Mouse (Mus musculus): ENCODE results near the gene Mmp14. TPM values are rescaled to one million over a fixed set of nuclear protein-coding genes. Genes with fewer than 3 reads are reported as not detected.

Mmp14 gene
- polyA plus RNA-seq, 1 experiment = not detected

DNA sequence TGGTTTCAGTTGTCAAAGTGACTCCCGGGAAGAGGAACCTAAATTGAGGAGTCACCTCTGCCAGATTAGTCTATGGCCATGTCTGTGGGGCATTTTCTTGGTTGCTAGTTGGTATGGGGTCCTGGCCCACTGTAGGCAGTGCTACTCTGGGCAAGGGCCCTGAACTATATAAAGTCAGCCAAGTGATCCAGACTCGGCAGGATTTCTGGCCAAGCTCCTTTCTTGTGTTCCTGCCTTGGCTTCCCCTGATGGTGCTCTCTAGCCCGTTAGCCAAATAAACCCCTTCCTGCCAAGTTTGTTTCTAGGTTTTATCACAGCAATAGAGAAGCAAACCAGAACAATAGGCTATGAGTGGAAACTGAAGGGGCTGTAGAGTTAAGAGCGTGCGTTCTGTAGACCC is 43.3 kb downstream of the Mmp14 start:
- TF ChIP-seq CTCF (IDR thresholded peaks at IDR 0.05; ENCODE audit: insufficient read depth, low read depth, low read length) (no peak), POLR2A (IDR thresholded peaks at IDR 0.05; ENCODE audit: insufficient read depth, low read depth, low read length) (no peak)
- peaks cover 20% of the 10 kb centered on the region for H3K4me1 ChIP-seq (ENCODE audit: control insufficient read depth, insufficient read depth, low read length)
- no peak overlapping the region for H3K27ac ChIP-seq (ENCODE audit: insufficient read depth, low read depth, low read length)
- H3K4me3 ChIP-seq (ENCODE audit: insufficient read depth, low read depth, low read length) = no peak overlapping the region
- 63% methylated on average over 5 of the region's 5 CpGs for WGBS

DNA sequence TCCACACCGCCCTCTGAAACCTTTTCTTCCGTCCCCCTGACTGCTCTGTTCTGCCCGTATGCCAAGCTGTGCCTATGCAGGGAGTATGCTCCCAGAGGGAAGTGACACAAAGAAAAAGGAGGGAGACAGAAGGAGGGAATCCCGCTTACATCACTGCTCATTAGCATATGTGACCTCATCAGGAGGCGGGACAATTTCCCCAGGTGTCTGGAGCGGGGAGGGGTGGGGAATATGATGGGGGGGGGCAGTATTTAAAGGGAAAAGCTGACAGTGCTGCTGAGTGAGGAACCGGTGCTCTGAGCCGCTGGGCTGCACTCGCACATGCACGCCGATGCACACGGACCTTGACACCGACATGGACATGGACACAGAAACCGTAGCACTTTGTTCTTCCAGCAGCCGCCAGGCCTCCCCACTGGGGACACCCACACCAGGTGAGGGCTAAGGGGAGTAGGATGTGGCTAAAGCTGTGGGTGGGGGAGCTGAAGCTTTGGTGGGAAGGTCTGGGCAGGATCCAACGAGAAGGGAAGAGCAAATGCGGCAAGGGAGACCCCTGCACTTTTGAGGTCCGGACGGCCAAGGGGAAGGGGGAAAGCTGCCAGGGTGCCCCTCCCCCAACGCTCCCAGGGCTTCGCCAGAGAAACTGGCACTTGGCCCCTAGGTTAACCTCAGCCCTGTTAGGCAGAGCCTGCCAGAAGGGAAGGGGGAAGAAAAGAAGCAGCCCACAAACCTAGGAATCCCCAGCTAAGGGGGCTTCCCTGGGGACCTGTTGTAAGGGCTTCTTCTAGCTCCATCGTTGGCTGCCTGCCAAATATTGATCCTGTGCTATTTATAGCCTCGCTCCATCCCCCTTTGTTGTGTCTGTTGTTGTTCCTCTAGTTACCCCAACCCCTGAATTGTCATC is 44.8 kb downstream of the Mmp14 start, which contains the start of gene Rem2:
Gene Rem2, plus strand, starts transcription at position 160 of the 904 bp plus-strand sequence.
- under 1% methylated on average over 23 of the region's 23 CpGs for WGBS
- Histone ChIP-seq H3K4me1 (ENCODE audit: control insufficient read depth, insufficient read depth, low read length) (peaks cover 24% of the 10 kb centered on the region), H3K4me3 (ENCODE audit: insufficient read depth, low read depth, low read length) (peak within 1 kb of the TSS; percentile 82), H3K27ac (ENCODE audit: insufficient read depth, low read depth, low read length) (peak within 1 kb of the TSS; percentile 62)
- TF ChIP-seq POLR2A (IDR thresholded peaks at IDR 0.05; ENCODE audit: insufficient read depth, low read depth, low read length) (peak; percentile 14), CTCF (IDR thresholded peaks at IDR 0.05; ENCODE audit: insufficient read depth, low read depth, low read length) (no peak)

DNA sequence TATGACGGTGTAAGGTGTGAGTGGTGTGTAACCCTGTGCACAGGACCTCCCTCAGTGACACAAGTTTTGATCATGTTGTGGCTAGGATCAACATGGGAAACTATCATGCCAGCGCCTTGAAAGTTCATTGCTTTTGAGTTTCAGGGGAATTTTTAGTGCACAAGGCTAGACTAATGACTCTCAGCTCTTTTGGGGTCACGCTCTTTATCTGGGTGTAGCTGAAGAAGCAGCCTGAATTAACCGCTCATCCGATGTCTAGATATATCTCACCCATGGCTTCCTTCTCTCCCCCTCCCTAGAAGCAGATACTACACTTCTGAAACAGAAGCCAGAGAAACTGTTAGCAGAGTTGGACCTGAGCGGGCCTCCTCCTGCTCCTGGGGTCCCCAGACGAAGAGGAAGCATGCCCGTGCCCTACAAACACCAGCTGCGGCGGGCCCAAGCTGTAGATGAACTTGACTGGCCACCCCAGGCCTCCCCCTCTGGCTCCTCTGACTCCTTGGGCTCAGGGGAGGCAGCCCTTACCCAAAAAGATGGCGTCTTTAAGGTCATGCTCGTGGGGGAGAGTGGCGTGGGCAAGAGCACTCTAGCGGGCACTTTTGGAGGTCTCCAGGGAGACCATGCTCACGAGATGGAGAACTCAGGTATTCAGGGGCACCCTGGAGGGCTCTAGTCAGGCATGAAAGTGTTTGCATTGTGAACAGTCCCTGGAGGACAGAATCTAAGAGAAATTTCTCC is 45.9 kb downstream of the Mmp14 start:
- 86% methylated on average over 15 of the region's 15 CpGs for WGBS

DNA sequence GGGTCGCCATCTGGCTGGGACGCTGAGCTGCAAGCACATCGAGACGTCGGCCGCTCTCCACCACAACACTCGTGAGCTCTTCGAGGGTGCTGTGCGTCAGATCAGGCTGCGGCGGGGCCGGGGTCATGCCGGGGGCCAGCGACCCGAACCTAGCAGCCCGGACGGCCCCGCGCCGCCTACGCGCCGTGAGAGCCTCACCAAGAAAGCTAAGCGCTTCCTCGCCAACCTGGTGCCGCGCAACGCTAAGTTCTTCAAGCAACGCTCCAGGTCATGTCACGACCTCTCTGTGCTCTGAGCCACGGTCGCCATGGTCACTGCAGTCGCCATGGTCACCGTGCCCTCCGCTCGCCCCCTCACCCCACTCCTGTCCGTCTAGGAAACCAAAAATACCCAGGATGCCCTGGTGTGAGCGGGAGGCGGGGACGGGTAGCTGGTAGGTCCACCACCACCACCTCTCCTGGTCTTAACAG is 48.1 kb downstream of the Mmp14 start:
- TF ChIP-seq POLR2A (IDR thresholded peaks at IDR 0.05; ENCODE audit: insufficient read depth, low read depth, low read length) (no peak), CTCF (IDR thresholded peaks at IDR 0.05; ENCODE audit: insufficient read depth, low read depth, low read length) (no peak)
- Histone ChIP-seq H3K4me3 (ENCODE audit: insufficient read depth, low read depth, low read length) (peak overlapping the region; percentile 25), H3K4me1 (ENCODE audit: control insufficient read depth, insufficient read depth, low read length) (peaks cover 29% of the 10 kb centered on the region), H3K27ac (ENCODE audit: insufficient read depth, low read depth, low read length) (no peak overlapping the region)
- WGBS = 24% methylated on average over 40 of the region's 40 CpGs

More for the DNA sequence above, 45.9 kb downstream of the Mmp14 start:
- TF ChIP-seq POLR2A (IDR thresholded peaks at IDR 0.05; ENCODE audit: insufficient read depth, low read depth, low read length) = no peak
- no peak for TF ChIP-seq CTCF (IDR thresholded peaks at IDR 0.05; ENCODE audit: insufficient read depth, low read depth, low read length)
- peak overlapping the region; percentile 82; the same call in 1 of the 2 replicates for H3K4me3 ChIP-seq (ENCODE audit: insufficient read depth, low read depth, low read length)
- no peak overlapping the region for H3K27ac ChIP-seq (ENCODE audit: insufficient read depth, low read depth, low read length)
- H3K4me1 ChIP-seq (ENCODE audit: control insufficient read depth, insufficient read depth, low read length) = peaks cover 29% of the 10 kb centered on the region

DNA sequence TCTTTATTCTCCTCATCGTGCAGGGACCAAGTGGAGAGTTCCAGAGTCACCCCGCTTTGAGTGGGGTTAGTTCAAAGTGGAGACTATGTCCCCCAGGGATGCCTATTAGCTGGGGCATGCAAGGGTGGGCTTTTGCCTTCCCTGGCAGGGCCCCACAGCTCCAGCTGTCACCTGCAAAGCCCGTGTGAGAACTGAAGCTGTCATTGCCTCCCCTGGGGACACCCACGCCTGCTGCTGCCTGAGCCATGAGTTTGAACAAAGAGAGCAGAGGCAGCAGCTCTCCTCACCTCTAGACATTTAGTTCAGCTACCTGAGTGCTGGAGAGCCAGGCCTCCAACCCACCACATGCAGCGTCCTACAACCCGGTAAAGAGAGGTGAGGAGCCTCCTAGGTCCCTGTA is 49.3 kb downstream of the Mmp14 start:
- Histone ChIP-seq H3K4me3 (ENCODE audit: insufficient read depth, low read depth, low read length) (no peak overlapping the region), H3K27ac (ENCODE audit: insufficient read depth, low read depth, low read length) (no peak overlapping the region), H3K4me1 (ENCODE audit: control insufficient read depth, insufficient read depth, low read length) (peaks cover 26% of the 10 kb centered on the region)
- 82% methylated on average over 6 of the region's 6 CpGs for WGBS
- TF ChIP-seq POLR2A (IDR thresholded peaks at IDR 0.05; ENCODE audit: insufficient read depth, low read depth, low read length) (no peak), CTCF (IDR thresholded peaks at IDR 0.05; ENCODE audit: insufficient read depth, low read depth, low read length) (no peak)

DNA sequence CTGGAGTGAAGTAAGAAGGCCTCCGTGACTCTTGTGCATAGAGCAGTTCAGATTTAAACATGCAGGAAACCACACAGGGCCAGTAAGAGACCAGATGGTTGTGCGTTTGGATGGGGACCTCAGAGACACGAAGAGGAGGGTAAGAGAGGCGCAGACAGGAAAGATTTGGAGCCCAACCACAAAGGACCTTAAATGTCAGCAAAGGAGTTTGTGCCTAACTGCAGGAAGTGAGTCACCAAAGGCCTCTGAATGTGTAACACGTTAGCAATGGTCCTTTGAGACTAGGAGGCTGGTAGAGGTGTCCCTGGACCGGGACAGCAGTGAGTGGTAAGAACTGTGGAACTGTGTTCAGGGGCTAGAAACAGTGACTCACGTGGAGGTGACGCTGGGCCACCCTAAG is 50.0 kb downstream of the Mmp14 start:
- TF ChIP-seq POLR2A (IDR thresholded peaks at IDR 0.05; ENCODE audit: insufficient read depth, low read depth, low read length) (no peak), CTCF (IDR thresholded peaks at IDR 0.05; ENCODE audit: insufficient read depth, low read depth, low read length) (no peak)
- WGBS = 74% methylated on average over 8 of the region's 8 CpGs
- Histone ChIP-seq H3K4me3 (ENCODE audit: insufficient read depth, low read depth, low read length) (no peak overlapping the region), H3K27ac (ENCODE audit: insufficient read depth, low read depth, low read length) (no peak overlapping the region), H3K4me1 (ENCODE audit: control insufficient read depth, insufficient read depth, low read length) (peaks cover 22% of the 10 kb centered on the region)

DNA sequence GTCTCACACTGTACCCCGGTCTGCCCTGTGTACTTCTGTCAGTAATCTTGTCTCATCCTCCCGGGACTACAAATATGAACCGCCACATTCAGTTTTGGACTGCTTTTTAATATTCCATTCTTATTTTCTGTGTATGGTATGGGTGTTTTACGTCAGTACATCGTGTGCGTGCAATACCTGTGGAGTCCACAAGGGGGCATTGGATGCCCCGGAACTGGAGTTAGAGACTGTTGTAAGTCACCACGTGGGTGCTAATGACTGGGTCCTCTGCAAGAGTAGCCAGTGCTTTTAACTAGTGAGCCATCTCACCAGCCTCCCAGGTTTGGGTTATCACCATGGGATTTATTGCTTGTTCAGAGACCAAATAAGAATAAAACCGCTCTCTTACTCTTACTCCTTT is 51.1 kb downstream of the Mmp14 start:
- H3K4me1 ChIP-seq (ENCODE audit: control insufficient read depth, insufficient read depth, low read length) = peaks cover 16% of the 10 kb centered on the region
- no peak overlapping the region for H3K27ac ChIP-seq (ENCODE audit: insufficient read depth, low read depth, low read length)
- H3K4me3 ChIP-seq (ENCODE audit: insufficient read depth, low read depth, low read length) = no peak overlapping the region
- no peak for TF ChIP-seq POLR2A (IDR thresholded peaks at IDR 0.05; ENCODE audit: insufficient read depth, low read depth, low read length)
- no peak for TF ChIP-seq CTCF (IDR thresholded peaks at IDR 0.05; ENCODE audit: insufficient read depth, low read depth, low read length)
- WGBS = 47% methylated on average over 9 of the region's 9 CpGs

DNA sequence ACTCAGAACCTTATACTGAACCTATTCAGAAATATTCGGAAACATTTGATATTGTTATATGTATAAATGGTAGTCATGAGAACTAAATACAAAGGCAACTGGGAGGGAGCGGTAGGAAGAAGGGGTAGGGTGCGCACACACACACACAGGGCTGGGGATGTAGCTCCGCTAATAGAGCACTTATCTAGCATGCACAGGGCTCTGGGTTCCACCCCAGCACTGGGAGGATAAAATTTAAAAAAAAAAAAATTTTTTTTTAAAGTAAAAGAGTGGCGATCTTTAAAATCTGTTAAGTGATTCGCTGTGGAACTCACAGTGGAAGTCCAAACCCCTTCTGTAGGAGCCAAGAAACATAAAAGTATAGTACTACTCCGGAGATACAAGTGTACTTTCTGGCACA is 54.5 kb downstream of the Mmp14 start:
- H3K4me3 ChIP-seq (ENCODE audit: insufficient read depth, low read depth, low read length) = no peak overlapping the region
- no peak for TF ChIP-seq POLR2A (IDR thresholded peaks at IDR 0.05; ENCODE audit: insufficient read depth, low read depth, low read length)
- H3K27ac ChIP-seq (ENCODE audit: insufficient read depth, low read depth, low read length) = no peak overlapping the region
- H3K4me1 ChIP-seq (ENCODE audit: control insufficient read depth, insufficient read depth, low read length) = peaks cover 6% of the 10 kb centered on the region; the same call in 1 of the 2 replicates
- 94% methylated on average over 7 of the region's 7 CpGs for WGBS

DNA sequence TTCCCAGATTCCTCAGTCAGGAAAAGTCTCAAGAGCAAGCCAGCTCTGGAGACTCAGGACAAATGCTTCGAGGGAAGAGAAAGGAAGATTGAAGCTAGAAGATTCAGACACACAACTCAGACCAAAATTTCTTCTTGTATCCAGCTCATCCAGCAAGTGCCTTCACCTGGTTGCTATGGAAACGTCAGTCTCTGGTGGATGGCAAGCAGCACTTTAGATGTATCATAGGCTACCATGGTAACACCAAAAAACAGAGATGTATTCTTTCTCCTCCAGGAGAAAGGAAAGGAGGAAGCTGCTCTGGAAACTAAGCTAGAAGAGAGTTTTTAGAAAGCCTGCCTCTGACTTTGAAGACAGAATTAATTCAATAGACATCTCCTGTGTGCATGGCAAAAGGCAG is 56.3 kb downstream of the Mmp14 start:
- 50% methylated on average over 2 of the region's 2 CpGs for WGBS
- TF ChIP-seq POLR2A (IDR thresholded peaks at IDR 0.05; ENCODE audit: insufficient read depth, low read depth, low read length) (no peak), CTCF (IDR thresholded peaks at IDR 0.05; ENCODE audit: insufficient read depth, low read depth, low read length) (no peak)
- H3K27ac ChIP-seq (ENCODE audit: insufficient read depth, low read depth, low read length) = no peak overlapping the region
- H3K4me1 ChIP-seq (ENCODE audit: control insufficient read depth, insufficient read depth, low read length) = no peaks in the 10 kb centered on the region
- no peak overlapping the region for H3K4me3 ChIP-seq (ENCODE audit: insufficient read depth, low read depth, low read length)
